Mouse (Mus musculus): ENCODE data around the gene Arhgef28.

- no peak for TF ChIP-seq CTCF (IDR thresholded peaks at IDR 0.05; ENCODE audit: low read depth)
- no peak for TF ChIP-seq EP300 (IDR thresholded peaks at IDR 0.05; ENCODE audit: low read depth)
Measured at GRCm38 (mm10) chr13:97883629-97884028, 322.6 kb downstream of the Arhgef28 start.

Data from liver, embryonic 14.5 days (tissue).